ENCODE assay signal across 33 mouse cellular contexts in the genomic region with DNA sequence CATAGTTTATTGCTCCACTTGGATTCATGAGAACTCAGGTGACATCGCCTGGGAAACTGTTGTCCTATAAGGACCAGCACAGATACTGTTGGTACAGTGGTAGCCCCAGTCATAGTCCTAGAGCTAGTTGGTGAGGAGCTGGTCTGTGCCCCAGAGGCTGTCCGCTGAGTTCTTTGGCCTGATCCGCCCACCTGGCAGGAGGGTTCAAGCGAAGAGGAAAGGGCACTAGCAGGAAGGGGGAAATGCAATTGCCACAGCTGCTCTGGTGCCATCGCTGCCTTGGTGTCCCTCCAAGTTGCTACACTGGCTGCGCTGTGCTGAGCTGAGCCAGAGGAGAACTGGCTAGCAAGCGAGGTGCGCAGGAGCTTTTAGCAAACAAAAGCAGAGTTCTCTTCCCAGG. TPM values are rescaled to one million over a fixed set of nuclear protein-coding genes. Genes with fewer than 3 reads are reported as not detected.
DNase-seq lines count a peak whose midpoint lies in the region; ATAC-seq and TF ChIP-seq lines count a peak whose summit lies in the region.
"Had no signal": no experiment of that assay in that cellular context is flagged by ENCODE, and none has a peak within 500 bp of the region (broad histone marks: within the 10 kb centered on the region; RNA-seq: fewer than 3 reads in every experiment).

No protein-coding gene starts in this region.

- H3K27ac ChIP-seq in gastrocnemius, adult 2 months, result 0 out of 2 replicates have a peak overlapping the region, but pooled peaks have one; percentile 8
- H3K27ac ChIP-seq: embryonic facial prominence, embryonic 12.5 days; embryonic facial prominence, embryonic 15.5 days; heart, adult 2 months; hindbrain, embryonic 12.5 days; hindbrain, embryonic 15.5 days had no signal

- no peaks in the 10 kb centered on the region for H3K4me1 ChIP-seq in megakaryocyte, embryonic 14.5 days

- no peak for TF ChIP-seq CTCF in gastrocnemius, adult 2 months (IDR thresholded peaks at IDR 0.05)

- intact Hi-C loops in gastrocnemius, adult 2 months (cut with DNase I), result no loop called here

- no peak overlapping the region for H3K4me3 ChIP-seq in gastrocnemius, adult 2 months
- peak overlapping the region; percentile 53 for H3K4me3 ChIP-seq in megakaryocyte, embryonic 14.5 days (replicated peaks)
- H3K4me3 ChIP-seq: embryonic facial prominence, embryonic 12.5 days; embryonic facial prominence, embryonic 15.5 days; heart, adult 2 months; hindbrain, embryonic 12.5 days; hindbrain, embryonic 15.5 days had no signal

- H3K36me3 ChIP-seq in megakaryocyte, embryonic 14.5 days (replicated peaks; ENCODE audit: low read length), result no peaks in the 10 kb centered on the region
- H3K36me3 ChIP-seq: embryonic facial prominence, embryonic 12.5 days; embryonic facial prominence, embryonic 15.5 days; hindbrain, embryonic 12.5 days; hindbrain, embryonic 15.5 days had no signal

- H3K27me3 ChIP-seq in megakaryocyte, embryonic 14.5 days (replicated peaks), result no peaks in the 10 kb centered on the region
- H3K27me3 ChIP-seq: embryonic facial prominence, embryonic 12.5 days; embryonic facial prominence, embryonic 15.5 days; hindbrain, embryonic 12.5 days; hindbrain, embryonic 15.5 days; Patski had no signal

- peaks cover 25% of the 10 kb centered on the region for H3K9me3 ChIP-seq in megakaryocyte, embryonic 14.5 days
- H3K9me3 ChIP-seq: embryonic facial prominence, embryonic 12.5 days; embryonic facial prominence, embryonic 15.5 days; hindbrain, embryonic 12.5 days; hindbrain, embryonic 15.5 days had no signal

- no peak for ATAC-seq in megakaryocyte, adult 5-6 weeks (ENCODE audit: poor library complexity, severe bottlenecking)
- ATAC-seq: forebrain, embryonic 14.5 days; forebrain, postnatal 0 days; intestine, postnatal 0 days; Patski had no signal

- peak; percentile 28 for DNase-seq in adrenal gland, adult 8-10 months
- DNase-seq in adrenal gland, adult 18-20 months (ENCODE audit: low spot score in 2 of 2), result no peak
- DNase-seq in gastrocnemius, adult 2 months, result peak; percentile 36
- no peak for DNase-seq in gastrocnemius, adult 18-20 months (ENCODE audit: low spot score)
- peak; percentile 26 for DNase-seq in adrenal gland, postnatal 25 days
- no peak for DNase-seq in heart, adult 8-10 months (ENCODE audit: low spot score)
- DNase-seq: cerebellum, adult 18-20 months; cerebellum, adult 9-11 months; cerebellum, postnatal 25 days; forebrain, postnatal 0 days; gastrocnemius, postnatal 14 days; heart, adult 2 months; kidney, adult 8-10 months had no signal

RNA-seq across cellular contexts. Expression of a gene that starts 53.2 kb away (rescaled TPM):
- not detected for total RNA-seq in adrenal gland, adult 8-10 months (2022)
- total RNA-seq in adrenal gland, adult 18-20 months (2021), result not detected
- not detected for total RNA-seq in gastrocnemius, adult 2 months (2021)
- not detected for total RNA-seq in gastrocnemius, adult 18-20 months (2021)
- not detected in 2 replicates for polyA plus RNA-seq in megakaryocyte, embryonic 14.5 days (2012; ENCODE audit: insufficient read depth, low replicate concordance)
- total RNA-seq in megakaryocyte, adult 5-6 weeks (2015), result not detected in 2 replicates
- not detected in 2 replicates for total RNA-seq in megakaryocyte, adult 5-6 weeks (2017)
- total RNA-seq in adrenal gland, postnatal 25 days (2021), result not detected in 2 replicates
- total RNA-seq in heart, adult 8-10 months (2022), result not detected
- total RNA-seq: common myeloid progenitor, adult 5-6 weeks; ES-E14; forebrain, postnatal 0 days; gastrocnemius, postnatal 14 days; granulocyte monocyte progenitor cell, adult 5-6 weeks; heart, adult 2 months; heart, postnatal 25 days; hematopoietic stem cell, adult 5-6 weeks had no signal
- polyA plus RNA-seq: brain, embryonic 14.5 days; embryonic facial prominence, embryonic 12.5 days; embryonic facial prominence, embryonic 15.5 days; forebrain, embryonic 11.5 days; forebrain, embryonic 14.5 days; forebrain, postnatal 0 days; heart, adult 2 months; heart, embryonic 11.5 days; heart, embryonic 14.5 days; heart, postnatal 0 days; hindbrain, embryonic 15.5 days; intestine, embryonic 14.5 days; intestine, postnatal 0 days had no signal

RNA-seq across cellular contexts. Expression of a gene that starts 55.0 kb away (rescaled TPM):
- 10 to 100 TPM; 12.9 to 14.0 (median 13.4) TPM for total RNA-seq in adrenal gland, adult 8-10 months (2022)
- total RNA-seq in adrenal gland, adult 18-20 months (2021), result 10 to 100 TPM; 11.8 to 13.1 TPM
- total RNA-seq in gastrocnemius, adult 2 months (2021), result 1 to 10 TPM; 5.0 to 5.2 TPM
- total RNA-seq in gastrocnemius, adult 18-20 months (2021), result 1 to 10 TPM; 5.0 to 5.7 TPM
- 4.5 and 5.9 TPM in 2 replicates for polyA plus RNA-seq in megakaryocyte, embryonic 14.5 days (2012; ENCODE audit: insufficient read depth, low replicate concordance)
- total RNA-seq in megakaryocyte, adult 5-6 weeks (2015), result 9.8 and 11.2 TPM in 2 replicates
- total RNA-seq in megakaryocyte, adult 5-6 weeks (2017), result 19.1 and 23.4 TPM in 2 replicates
- total RNA-seq in adrenal gland, postnatal 25 days (2021), result 10.9 and 17.2 TPM in 2 replicates
- 1 to 10 TPM; 7.8 to 8.7 (median 8.6) TPM for total RNA-seq in heart, adult 8-10 months (2022)

RNA-seq across cellular contexts. Expression of a gene that starts 55.5 kb away (rescaled TPM):
- total RNA-seq in adrenal gland, adult 8-10 months (2022), result 1 to 10 TPM; 1.2 to 2.3 (median 1.5) TPM
- 1 to 10 TPM; 4.1 to 5.2 TPM for total RNA-seq in adrenal gland, adult 18-20 months (2021)
- total RNA-seq in gastrocnemius, adult 2 months (2021), result under 1 TPM; 0.31 TPM
- under 1 TPM; 0.69 to 0.84 TPM for total RNA-seq in gastrocnemius, adult 18-20 months (2021)
- polyA plus RNA-seq in megakaryocyte, embryonic 14.5 days (2012; ENCODE audit: insufficient read depth, low replicate concordance), result not detected in 2 replicates
- not detected in 2 replicates for total RNA-seq in megakaryocyte, adult 5-6 weeks (2015)
- not detected in 2 replicates for total RNA-seq in megakaryocyte, adult 5-6 weeks (2017)
- 1.1 TPM in 1 of 2 replicates, not detected in the other for total RNA-seq in adrenal gland, postnatal 25 days (2021)
- total RNA-seq in heart, adult 8-10 months (2022), result not detected
- total RNA-seq: common myeloid progenitor, adult 5-6 weeks; forebrain, postnatal 0 days; granulocyte monocyte progenitor cell, adult 5-6 weeks; heart, adult 2 months; heart, postnatal 25 days; hematopoietic stem cell, adult 5-6 weeks had no signal
- polyA plus RNA-seq: brain, embryonic 14.5 days; embryonic facial prominence, embryonic 12.5 days; embryonic facial prominence, embryonic 15.5 days; forebrain, embryonic 11.5 days; forebrain, embryonic 14.5 days; forebrain, postnatal 0 days; heart, embryonic 11.5 days; heart, embryonic 14.5 days; heart, postnatal 0 days; hindbrain, embryonic 12.5 days; hindbrain, embryonic 15.5 days; intestine, embryonic 14.5 days; intestine, postnatal 0 days; Patski had no signal

Comparison
In these comparisons a context has a peak if more than half of its experiments do, and no peak if none do; other contexts are left out.
1. DNase-seq: peak in adrenal gland, adult 8-10 months (single experiment), gastrocnemius, adult 2 months (single experiment) and adrenal gland, postnatal 25 days (single experiment); none in adrenal gland, adult 18-20 months (0 of 2), gastrocnemius, adult 18-20 months (single experiment) and heart, adult 8-10 months (single experiment).